Mouse (Mus musculus) layer of hippocampus, postnatal 25 days (tissue): ENCODE results near the gene Gm48552. TPM values are rescaled to one million over a fixed set of nuclear protein-coding genes. Genes with fewer than 3 reads are reported as not detected.
A peak's percentile ranks its signal among the peaks of the same experiment; 100 is the strongest.

Source experiments
- DNase-seq, 2 experiments: peaks; one replicate each; pipeline ENCODE4 v3.0.0; 2022; ENCODE audit warnings: mixed read lengths in 2 of 2, low spot score in 1 of 2; ENCODE audit errors: extremely low spot score in 1 of 2
- total RNA-seq, 2 experiments: library from RNA; stranded (reverse); gene quantifications; 2 replicates each; pipeline ENCODE4 v1.2.3; 2021

Gene Gm48552
- total RNA-seq, 2 experiments from 2014 or later, result 3.2 to 4.7 TPM

DNA sequence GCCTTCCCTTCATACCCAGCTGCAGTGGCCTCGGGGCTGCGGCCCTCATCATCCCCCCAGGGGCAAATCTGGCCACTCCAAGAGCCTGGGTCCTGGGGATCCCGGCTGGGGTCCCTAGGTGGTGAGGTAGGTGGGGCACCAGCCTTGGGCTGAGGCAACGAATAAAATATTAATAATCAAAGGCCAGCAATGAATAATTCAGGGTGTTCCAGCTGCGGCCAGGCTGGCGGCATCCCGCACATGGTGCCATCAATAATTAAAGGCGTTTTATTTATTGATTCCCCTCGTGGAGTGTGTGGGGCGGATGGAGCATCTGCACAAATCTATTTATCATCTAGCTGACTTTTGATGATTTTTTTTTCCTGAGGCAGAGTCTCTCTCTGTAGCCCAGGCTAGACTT is 14.7 kb downstream of the Gm48552 start:
- DNase-seq, result no peak

DNA sequence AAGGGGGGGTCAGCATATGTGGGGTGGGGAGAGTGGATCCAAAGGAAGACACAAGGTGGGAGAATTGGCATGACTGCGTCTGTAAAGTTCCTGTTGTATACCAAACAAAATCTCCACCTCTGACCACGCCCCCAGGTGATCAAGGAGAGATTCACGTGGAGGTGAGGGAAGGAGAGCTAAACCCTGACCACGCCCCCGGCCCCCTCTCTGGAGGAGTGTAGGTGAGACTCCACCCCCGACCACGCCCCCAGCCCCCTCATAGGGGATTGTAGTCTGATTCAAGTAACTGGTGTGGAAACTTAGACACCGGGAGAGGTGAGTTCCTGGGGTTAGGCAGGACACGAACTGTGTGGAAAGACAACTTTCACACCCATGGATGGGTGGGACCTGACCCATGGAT is 15.3 kb downstream of the Gm48552 start:
- no peak for DNase-seq

DNA sequence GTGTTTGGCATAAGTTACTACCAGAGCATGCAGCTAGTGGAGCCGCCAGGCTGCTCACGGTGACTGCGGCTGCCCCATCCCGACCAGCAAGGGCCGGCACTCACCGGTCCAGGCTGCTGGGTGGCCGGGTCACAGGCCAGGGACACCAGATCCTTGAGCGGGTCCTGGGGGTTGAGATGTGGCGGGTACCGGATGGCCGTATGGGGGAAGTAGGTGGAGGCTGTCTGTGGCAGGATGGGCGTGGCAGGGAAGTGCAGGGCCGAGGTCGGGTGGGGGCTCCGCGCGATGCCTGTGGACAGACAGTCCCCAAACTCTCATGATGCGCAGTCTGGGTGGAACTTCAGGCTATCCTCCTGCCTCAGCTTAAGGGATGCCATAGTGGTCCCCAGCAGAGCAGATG is 15.9 kb downstream of the Gm48552 start:
- DNase-seq, result no peak

DNA sequence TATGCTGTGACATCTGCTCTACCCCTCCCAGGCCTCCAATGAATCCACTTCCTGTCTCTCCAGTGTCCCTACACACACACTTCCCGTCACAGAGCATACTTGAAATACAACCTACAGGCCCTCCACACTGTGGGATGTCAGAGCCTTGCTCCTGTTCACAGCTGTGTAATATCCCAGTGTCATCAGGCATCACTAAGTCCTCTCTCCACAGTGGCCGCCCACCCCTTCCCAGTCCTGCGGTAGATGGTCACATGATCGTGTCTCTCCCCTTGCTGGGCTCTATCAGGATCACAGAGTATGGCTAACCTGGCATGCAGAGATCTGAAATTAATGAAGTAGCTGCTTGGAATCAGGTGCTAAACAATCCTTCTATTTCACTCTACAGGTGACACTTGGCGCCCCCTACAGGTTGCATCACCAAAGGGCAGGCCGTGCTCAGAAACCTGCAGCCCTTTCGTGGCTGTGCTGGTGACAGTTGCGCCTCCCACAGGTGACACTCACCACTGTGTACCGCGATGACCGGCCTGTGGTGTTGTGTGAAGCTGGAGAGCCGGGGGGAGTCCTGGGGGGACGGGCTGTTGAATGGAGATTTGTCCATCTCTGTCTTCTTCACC is 16.9 kb downstream of the Gm48552 start:
- DNase-seq, result peak in 1 of 2 experiments; percentile 74

DNA sequence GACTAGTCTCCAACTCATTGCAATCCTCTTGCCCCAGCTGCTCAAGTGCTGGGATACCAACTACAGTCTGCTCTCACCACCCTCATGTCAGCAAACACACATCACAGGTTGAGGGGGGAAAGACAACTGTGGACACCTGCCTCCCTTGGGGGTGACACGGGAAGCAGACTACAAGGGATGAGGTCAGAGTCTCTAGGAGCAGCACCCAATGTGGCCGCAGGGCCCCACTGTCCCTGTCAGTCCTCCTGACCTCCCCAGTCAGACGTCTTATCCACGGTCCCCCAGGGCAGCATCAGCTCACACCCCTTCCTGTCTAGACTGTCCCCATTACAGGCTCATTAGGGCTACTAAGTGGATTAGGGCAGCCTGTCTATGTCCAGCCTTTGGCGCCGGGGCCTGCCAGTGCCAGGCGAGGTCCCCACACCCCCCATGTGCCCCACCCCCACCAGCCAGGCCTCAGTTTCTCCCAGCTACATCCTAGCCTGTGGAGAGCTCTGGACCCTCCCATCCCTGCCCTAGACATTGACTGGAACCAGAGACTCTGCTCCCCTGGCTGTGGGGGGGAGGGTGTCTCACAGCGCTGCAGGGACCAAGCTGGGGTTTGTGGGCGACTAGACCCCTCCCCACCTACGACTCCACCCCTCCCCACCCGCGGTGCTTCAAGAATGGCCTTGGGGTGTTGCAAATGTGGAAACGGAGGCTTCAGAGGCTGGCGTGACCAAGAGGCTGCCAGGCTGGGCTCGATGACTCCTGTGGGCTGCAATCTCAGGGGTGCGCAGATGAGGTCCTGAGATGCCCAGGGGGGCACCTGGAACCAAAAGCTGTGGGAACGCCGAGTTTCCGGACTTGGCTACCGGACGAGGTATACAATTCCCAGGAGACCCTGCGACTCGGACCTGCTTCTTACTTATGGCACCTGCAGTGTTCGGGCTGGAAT is 18.0 kb downstream of the Gm48552 start:
- no peak for DNase-seq

DNA sequence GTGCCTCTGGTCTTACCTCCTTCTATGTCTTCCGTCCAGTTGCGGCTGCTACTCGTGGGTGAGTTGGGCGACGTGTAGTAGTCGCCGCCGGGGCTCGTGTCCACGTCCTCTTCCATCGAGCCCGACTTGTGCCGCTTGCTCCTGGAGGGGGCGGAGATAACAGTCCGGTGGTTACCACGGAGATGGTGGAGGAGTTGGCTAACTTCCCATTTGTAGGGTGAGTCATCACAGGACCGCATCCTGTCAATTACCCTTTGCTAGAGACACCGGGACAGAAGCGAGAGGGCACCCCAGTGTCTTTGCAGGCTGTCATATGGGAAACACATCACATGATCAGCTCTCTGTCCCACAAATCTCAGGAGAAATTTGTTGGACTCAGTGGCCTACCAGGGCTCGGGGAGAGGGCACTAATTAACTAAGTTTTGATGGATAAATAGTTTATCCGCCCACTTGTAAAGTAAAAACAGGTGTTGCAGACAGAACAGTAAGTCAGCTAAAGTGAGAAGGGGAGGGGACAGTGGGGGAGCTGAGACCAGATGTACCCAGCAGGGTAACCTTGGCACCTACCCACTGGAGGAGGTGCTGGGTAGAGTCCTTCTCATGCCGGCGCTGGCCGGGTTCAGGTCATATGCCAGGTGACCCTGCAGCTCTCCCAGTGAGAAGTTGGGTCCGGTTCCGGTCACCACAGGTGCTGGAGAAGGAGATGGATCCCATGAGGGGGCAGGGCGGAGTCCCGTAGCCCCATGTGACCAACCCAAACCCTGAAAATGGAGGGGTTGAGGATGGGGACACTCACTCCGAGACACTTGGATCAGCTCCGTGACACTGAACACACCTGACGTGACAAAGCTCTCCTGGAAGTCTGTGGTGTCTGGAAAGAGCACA is 19.0 kb downstream of the Gm48552 start:
- no peak for DNase-seq

DNA sequence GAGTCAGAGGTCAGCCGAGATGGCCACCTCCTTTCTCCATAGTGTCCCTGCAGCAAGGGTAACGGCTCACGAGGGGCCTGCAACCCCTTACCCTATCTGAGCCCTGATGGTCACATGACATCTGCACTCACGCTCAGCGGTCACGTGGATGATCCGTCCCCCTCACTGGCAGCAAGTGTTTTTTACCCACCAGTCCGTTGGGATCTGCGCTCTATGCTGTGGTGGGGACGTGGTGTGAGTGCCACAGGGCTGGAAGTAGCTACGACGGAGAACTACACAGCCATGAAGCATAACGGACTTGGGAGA is 19.6 kb downstream of the Gm48552 start:
- no peak for DNase-seq

DNA sequence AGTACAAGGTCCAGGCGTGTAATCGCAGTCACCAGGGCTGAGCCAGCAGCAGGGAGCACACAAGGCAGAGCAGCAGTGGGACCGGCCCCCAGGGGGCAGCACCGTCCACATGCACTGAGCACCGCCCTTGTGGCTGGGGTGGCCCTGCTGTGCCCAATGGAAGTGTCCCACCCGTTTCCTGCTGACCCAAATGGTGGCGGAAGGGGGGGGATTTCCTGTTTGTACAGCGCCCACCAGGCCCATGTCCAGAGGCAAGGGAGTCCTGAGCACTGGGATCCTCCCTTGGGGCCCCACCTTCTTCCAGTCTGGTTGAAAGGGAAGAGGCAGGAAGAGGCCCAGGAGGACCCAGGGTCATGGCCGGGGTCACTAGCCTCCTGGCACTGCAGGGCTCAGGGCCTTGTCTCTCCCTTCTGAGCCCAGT is 20.1 kb downstream of the Gm48552 start:
- peak in 1 of 2 experiments; percentile 73 for DNase-seq

DNA sequence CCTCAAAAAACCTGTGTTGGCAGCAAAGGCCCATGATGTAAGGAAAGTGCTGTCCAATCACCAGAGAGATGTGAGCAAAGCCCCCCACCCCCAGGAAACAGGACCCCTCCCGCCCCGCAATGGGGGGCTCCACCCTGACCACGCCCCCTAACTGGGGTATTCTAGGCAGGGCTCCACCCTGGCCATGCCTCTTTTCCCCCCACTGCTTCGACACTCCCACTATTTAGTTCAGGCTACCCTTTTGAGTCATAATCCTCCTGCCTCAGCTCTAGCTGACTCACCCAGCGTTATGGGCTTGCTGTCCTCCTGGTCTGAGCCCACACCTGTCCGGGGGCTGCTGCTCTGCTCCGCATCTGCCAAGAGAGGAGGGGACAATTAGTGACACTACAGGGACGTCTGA is 20.5 kb downstream of the Gm48552 start:
- no peak for DNase-seq

DNA sequence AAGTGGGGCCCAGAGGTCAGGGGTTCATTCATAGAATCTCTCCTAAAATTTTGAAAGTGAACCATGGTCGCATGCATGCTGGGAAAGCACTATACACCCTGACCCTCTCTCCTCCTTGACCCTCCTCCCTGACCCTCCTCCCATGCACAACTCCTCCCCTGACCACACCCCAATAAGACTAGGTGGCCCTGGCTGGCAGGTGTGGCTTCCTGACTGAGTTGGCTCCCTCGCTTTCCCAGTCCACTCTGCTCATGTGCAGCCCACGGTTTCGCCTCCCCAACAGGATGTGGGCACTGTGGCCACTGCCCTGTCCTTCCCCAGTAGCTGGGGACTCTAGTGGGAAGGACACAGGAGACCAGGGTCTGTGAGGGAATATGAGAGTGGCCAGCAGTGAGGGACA is 21.5 kb downstream of the Gm48552 start:
- DNase-seq, result no peak

DNA sequence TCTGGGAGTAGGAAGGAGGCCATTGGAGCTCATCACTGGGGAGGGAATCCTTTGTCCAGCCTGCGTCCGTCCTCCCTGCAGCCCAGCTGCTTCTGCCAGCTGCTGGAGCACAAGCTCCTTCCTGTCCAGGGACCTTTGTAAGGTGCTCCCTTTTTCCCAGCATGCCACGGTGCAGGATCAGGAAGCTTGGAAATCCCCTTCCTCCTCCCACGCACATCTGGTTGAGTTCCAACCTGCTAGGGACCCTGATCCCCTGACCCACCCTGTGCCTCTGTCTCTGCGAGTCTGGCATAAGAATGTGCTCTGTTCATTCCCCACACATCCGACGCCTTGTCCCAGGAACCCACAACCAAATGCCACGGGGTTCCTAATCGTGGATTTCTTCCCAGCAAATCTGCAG is 22.2 kb downstream of the Gm48552 start:
- no peak for DNase-seq

DNA sequence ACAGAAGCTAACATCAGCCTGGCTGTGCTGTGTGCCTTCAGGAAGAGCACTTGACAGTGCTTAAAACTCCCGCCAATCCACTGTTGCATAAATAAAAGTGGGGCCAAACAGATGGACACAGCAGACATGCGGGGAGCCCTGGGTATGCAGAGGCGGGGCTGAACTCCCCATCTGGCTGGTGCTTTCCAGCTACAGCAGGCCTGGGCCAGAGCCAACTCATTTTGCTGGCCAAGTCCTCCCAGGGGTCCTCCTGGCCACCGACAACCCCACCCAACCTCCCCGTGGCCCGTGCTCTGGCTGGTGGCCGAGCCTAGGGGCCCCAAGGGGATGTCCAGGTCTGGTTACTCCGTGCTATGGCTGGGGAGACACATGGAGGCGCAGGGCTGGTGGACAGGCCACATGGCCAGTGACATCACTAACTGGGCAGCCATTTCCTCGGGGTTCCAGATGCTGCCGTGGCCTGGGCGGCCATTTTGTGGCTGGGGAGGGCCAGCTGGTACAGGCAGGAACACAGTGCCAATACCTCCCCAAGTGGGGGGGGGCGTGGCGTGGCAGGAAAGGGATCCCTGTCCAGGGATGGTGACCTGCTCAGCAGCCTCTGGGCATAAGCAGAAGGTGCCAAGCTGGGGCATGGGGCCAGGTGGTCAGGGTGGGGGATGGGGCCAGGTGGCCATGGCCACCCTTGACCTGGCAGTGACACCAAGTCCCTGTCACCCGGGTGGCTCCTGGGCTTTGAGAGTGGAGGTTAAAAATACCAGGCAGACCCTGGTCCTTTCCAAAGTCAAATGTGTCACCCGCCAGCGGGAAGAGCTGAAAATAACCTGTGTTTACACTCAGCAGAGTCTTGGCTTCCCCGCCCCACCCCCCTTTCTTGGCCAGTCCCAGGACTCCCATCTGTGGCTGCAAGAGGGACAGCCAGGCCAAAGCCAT is 22.9 kb downstream of the Gm48552 start:
- DNase-seq, result no peak

DNA sequence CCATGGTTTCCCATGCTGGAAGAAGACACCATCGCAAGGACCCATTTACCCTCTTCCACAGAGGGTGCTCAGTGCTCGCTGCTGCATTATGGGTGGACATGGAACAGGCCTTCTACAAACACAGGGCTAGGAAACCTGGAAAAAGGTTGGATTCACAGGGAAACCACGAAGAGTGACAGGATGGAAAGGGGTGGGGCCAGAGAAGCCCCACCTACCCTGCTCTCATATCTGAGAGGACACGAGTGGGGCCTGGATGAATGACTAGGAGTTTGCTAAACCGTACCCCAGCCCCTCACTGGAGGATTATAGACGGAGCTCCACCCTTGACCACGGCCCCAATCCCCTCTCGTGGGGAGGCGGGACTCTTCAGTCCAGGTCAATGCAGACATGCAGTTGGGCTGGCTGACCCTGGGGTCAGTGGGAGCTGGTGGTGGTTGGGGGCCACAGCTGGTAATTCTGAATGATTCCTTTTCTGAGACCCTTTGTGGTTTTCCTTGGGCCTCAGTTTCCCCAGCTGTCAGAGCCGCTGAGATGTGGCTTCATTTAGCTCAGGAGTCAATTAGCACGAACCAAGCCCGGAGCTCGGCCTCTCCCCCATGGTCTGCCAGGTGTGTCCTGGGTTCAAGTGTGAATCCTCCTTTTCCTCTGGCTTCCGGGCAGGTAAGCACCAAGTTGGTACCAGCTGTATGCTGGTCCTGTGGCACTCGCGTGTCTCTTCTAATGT is 23.9 kb downstream of the Gm48552 start:
- DNase-seq, result no peak

DNA sequence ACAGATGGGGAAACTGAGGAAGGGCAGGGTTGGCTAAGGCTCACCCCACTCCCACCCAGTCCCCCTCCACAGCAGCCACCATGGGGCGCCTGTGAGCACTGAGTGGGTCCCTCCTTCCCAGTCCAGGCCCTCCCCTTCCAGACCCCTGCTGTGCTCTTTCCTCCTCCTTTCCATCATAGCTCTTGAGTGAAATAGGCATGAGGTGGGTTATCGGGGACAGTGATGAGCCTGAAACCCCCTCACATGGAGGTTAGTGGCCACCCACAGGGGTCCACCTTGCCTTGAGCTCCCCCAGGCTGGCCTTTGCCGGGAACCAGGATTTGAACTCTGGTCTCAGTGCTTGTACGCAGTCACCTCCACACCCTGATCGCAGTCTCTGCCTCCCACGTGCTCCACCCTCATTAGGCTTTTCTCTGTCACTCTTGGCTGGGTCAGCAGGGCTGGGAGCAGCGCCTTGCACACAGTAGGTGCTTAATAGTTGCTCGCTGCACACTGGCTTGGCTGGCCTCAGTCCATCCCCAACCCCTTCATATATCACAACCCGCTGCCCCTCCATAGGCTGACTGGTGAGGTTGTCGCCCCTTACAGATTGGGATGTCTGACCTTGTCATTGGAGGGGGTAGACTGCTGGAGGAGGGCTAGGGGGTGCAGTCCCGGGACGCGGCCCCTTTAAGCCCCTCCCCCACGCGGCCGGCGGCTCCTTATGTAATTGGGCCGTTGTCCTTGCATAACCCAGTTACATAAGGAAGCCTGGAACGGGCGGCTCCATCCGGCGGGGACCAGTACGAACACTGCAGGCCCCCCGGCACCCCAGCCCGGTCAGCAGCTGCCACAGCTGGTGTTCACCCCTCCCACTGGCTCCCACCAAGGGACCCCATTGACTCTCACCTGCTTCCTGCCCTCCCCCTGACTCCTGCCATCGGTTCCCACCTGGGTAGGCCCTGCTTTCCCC is 24.8 kb downstream of the Gm48552 start:
- DNase-seq, result peak; percentile 70 to 75

DNA sequence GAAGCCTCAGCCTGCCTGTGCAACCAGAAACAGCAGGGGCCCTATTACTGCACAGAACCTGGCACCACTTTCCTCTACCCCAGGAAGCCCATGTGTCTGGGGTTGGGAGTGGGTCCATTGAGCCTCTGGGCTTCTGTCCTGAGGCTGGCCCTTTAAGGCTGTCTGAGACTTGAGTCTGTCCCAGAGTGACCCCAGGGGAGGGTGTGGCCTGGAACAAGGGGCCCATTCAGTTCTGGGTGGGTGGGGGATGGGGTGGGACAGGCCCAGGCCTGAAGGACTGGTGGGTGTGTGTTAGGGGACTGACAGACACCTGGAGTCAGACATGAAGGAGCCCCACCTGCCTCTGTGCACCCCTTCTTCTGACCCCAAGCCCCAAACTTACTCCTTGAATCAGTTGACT is 25.9 kb downstream of the Gm48552 start:
- DNase-seq, result no peak

DNA sequence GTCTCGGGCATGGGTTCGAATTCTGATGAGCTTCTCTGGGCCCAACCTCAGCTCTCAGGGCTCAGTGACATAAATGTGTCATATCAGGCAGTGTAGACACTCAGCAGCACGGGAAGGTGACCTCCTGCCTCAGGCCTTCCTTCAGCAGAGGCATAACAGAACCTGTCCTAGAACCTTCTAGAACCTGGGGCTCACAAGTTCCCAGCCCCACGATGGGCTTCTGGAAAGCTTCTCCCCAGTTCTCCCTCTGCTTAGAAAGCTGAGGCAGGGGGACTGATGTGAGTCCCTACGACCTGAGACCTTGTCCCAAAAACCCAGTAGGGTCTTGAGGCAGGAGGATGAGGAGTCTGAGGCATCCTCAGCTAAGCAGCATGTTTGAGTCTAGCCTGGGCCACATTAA is 26.3 kb downstream of the Gm48552 start:
- no peak for DNase-seq

DNA sequence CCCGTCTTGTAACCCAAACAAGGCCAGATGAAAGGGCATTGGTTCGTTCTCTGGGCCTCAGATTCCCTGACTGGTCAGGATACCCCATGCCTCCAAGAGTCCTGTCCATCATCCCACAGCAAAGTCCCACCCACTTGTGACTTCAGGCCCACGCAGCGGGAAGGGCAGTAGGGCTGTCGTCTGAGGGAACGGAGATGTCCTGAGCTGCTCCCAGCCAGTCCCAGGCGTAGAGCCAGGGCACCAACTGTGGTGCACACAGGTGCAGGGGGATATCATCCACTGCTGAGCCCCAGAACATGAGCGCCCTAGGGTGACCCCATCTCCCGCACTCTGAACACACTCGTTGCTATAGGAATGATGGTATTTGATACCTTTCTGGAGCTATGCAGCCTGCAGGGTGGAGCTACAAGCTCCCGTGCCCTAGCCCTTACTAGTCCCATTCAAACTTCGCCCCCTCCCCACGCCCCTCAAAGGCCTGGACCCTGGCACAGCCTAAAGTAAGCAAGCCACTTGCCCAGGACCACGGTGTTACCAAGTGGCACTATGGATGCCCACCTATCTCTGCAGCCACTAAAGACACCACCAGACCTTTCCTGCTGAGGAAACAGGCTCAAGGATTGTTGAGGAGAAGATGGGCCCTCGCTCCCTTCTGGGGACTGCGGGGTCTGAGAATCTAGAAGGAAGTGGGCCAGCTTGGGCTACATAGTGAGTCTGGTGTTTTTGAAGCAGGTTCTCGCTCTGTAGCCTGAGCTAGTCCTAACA is 26.9 kb downstream of the Gm48552 start:
- no peak for DNase-seq
